Mouse (Mus musculus) embryonic facial prominence, embryonic 15.5 days (tissue): ENCODE data around the gene Ccnj. TPM values are rescaled to one million over a fixed set of nuclear protein-coding genes. Genes with fewer than 3 reads are reported as not detected.

Experiments
- ATAC-seq: fragments of 200-750 bp; cut with Nextera tagmentation; 2 replicates; pipeline ENCODE4 v1.8.0; 2017; ENCODE audit warnings: low read depth, moderate TSS enrichment; ENCODE audit not compliant: insufficient number of reproducible peaks, low FRiP score, low TSS enrichment
- H3K27ac ChIP-seq: fragments of 300-500 bp; sonication (generic); replicated peaks from 2 replicates; pipeline ENCODE4 v1.5.1; 2015; ENCODE audit warnings: mild to moderate bottlenecking, inconsistent platforms
- H3K27me3 ChIP-seq: fragments of 300-500 bp; sonication (generic); 2 replicates; pipeline ENCODE4 v1.6.1; 2015; ENCODE audit warnings: inconsistent platforms
- H3K36me3 ChIP-seq: fragments of 300-500 bp; sonication (generic); 2 replicates; pipeline ENCODE4 v1.6.1; 2015; ENCODE audit warnings: mild to moderate bottlenecking, inconsistent platforms
- H3K4me1 ChIP-seq: fragments of 300-500 bp; sonication (generic); 2 replicates; pipeline ENCODE4 v1.6.1; 2015; ENCODE audit warnings: inconsistent platforms
- H3K4me2 ChIP-seq: fragments of 300-500 bp; sonication (generic); replicated peaks from 2 replicates; pipeline ENCODE4 v1.6.1; 2015; ENCODE audit warnings: mild to moderate bottlenecking, inconsistent platforms
- H3K4me3 ChIP-seq: fragments of 300-500 bp; sonication (generic); replicated peaks from 2 replicates; pipeline ENCODE4 v1.5.1; 2015; ENCODE audit warnings: mild to moderate bottlenecking, inconsistent platforms
- H3K9ac ChIP-seq: fragments of 300-500 bp; sonication (generic); 2 replicates; pipeline ENCODE4 v1.6.1; 2015; ENCODE audit warnings: inconsistent platforms
- H3K9me3 ChIP-seq: fragments of 300-500 bp; sonication (generic); replicated peaks from 2 replicates; pipeline ENCODE4 v1.6.1; 2016; ENCODE audit warnings: inconsistent platforms
- WGBS: fragments of 180-500 bp; shearing (Covaris S2); methylation state at CpG from one replicate; pipeline ENCODE4 v1.1.7; 2015; 5-methylcytosine and 5-hydroxymethylcytosine counted together
- polyA plus RNA-seq: library from polyadenylated mRNA; unstranded; fragments of >200 nt; fragmentation: Nextera tagmentation; extraction: Ambion mirVana; gene quantifications from 2 replicates; pipeline ENCODE4 v1.2.1, GENCODE M21; 2015

Gene Ccnj
- 11.1 TPM in 2 replicates for polyA plus RNA-seq

GRCm38 (mm10) chr19:40830703-40831415 is at the start of gene Ccnj:
Gene Ccnj, plus strand, starts transcription at chr19:40831279.
- WGBS, result under 1% methylated on average over 71 of the region's 71 CpGs
- H3K4me3 ChIP-seq, result peak within 1 kb of the TSS; percentile 90
- ATAC-seq, result peak; percentile 97
- peak within 1 kb of the TSS; percentile 75 for H3K4me2 ChIP-seq
- no peaks in the 10 kb centered on the region for H3K9me3 ChIP-seq
- peaks cover 19% of the 10 kb centered on the region for H3K4me1 ChIP-seq
- H3K27ac ChIP-seq, result peak within 1 kb of the TSS; percentile 89
- peak within 1 kb of the TSS; percentile 91 for H3K9ac ChIP-seq
- H3K36me3 ChIP-seq, result no peaks in the 10 kb centered on the region
- H3K27me3 ChIP-seq, result no peaks in the 10 kb centered on the region

- no peaks in the 10 kb centered on the region for H3K36me3 ChIP-seq
- ATAC-seq, result no peak
- no peak overlapping the region for H3K9ac ChIP-seq
- H3K27ac ChIP-seq, result no peak overlapping the region
- no peak overlapping the region for H3K4me3 ChIP-seq
- H3K4me2 ChIP-seq, result no peak overlapping the region
- H3K27me3 ChIP-seq, result no peaks in the 10 kb centered on the region
- no peaks in the 10 kb centered on the region for H3K4me1 ChIP-seq
- 64% methylated on average over 14 of the region's 15 CpGs for WGBS
- H3K9me3 ChIP-seq, result no peaks in the 10 kb centered on the region
Measured at GRCm38 (mm10) chr19:40788004-40788714, 42.9 kb upstream of the Ccnj start.

GRCm38 (mm10) chr19:40788715-40789084 is 42.4 kb upstream of the Ccnj start:
- Histone ChIP-seq H3K4me2 (no peak overlapping the region), H3K9me3 (no peaks in the 10 kb centered on the region), H3K4me1 (no peaks in the 10 kb centered on the region), H3K36me3 (no peaks in the 10 kb centered on the region), H3K9ac (no peak overlapping the region), H3K27ac (no peak overlapping the region), H3K4me3 (no peak overlapping the region), H3K27me3 (no peaks in the 10 kb centered on the region)
- ATAC-seq, result no peak
- 54% methylated on average over 2 of the region's 2 CpGs for WGBS

GRCm38 (mm10) chr19:40805176-40805737 is 25.8 kb upstream of the Ccnj start:
- Histone ChIP-seq H3K27me3 (no peaks in the 10 kb centered on the region), H3K36me3 (no peaks in the 10 kb centered on the region), H3K4me1 (no peaks in the 10 kb centered on the region), H3K27ac (no peak overlapping the region), H3K9ac (no peak overlapping the region), H3K4me3 (no peak overlapping the region), H3K4me2 (no peak overlapping the region), H3K9me3 (no peaks in the 10 kb centered on the region)
- no peak for ATAC-seq
- 25% methylated on average over 7 of the region's 7 CpGs for WGBS

GRCm38 (mm10) chr19:40809858-40810257 is 21.2 kb upstream of the Ccnj start:
- H3K4me2 ChIP-seq, result no peak overlapping the region
- no peak overlapping the region for H3K27ac ChIP-seq
- no peak for ATAC-seq
- H3K4me3 ChIP-seq, result no peak overlapping the region
- no peaks in the 10 kb centered on the region for H3K4me1 ChIP-seq
- no peaks in the 10 kb centered on the region for H3K27me3 ChIP-seq
- WGBS, result 74% methylated on average over 7 of the region's 7 CpGs
- H3K9me3 ChIP-seq, result no peaks in the 10 kb centered on the region
- no peaks in the 10 kb centered on the region for H3K36me3 ChIP-seq
- no peak overlapping the region for H3K9ac ChIP-seq

DNA sequence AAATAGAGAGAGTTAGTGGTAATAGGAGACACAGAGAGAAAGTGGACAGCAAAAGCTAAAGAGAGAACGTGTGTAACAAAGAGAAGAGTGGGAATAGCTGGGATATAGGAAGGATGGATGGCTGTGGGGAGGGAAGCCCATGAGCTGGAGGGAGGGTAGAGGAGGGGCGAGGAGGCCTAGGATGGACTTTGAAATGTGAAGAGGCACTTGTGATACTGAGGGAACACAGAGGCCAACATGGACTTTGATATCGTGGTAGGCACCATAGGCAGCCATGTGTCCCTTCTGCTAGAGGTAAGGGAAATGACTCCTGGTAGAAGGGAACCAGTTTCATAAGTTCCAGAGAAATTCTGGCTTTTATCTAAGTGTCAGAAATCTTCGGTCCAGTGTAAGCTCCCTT is 19.2 kb upstream of the Ccnj start:
- no peak overlapping the region for H3K9ac ChIP-seq
- no peaks in the 10 kb centered on the region for H3K27me3 ChIP-seq
- H3K4me1 ChIP-seq, result no peaks in the 10 kb centered on the region
- H3K27ac ChIP-seq, result no peak overlapping the region
- no peak overlapping the region for H3K4me3 ChIP-seq
- WGBS, result 75% methylated on average over 4 of the region's 4 CpGs
- ATAC-seq, result no peak
- H3K4me2 ChIP-seq, result no peak overlapping the region
- H3K36me3 ChIP-seq, result no peaks in the 10 kb centered on the region
- no peaks in the 10 kb centered on the region for H3K9me3 ChIP-seq

- no peak overlapping the region for H3K9ac ChIP-seq
- no peak for ATAC-seq
- WGBS, result 90% methylated on average over 3 of the region's 3 CpGs
Measured at GRCm38 (mm10) chr19:40812778-40813177, 18.3 kb upstream of the Ccnj start.

DNA sequence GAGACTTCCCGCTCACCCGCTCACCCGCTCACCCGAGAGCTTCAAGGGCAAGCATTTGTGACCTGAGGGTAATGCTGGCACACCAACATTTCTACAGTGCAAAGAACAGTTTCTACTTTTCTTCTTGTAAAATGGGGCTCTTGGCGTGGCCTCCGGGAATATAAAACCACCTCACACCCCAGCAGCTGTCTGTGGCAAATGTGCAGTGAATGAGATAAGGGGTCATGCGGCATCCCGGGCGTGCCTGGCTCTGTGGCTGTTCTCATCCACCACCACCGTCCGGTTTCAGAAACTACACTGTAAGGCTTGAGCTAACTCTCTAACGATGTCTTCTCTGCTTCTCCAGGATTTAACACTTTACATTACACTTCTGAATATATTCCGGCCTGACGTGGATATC is 17.7 kb upstream of the Ccnj start:
- no peak overlapping the region for H3K9ac ChIP-seq
- H3K9me3 ChIP-seq, result no peaks in the 10 kb centered on the region
- no peaks in the 10 kb centered on the region for H3K36me3 ChIP-seq
- no peaks in the 10 kb centered on the region for H3K27me3 ChIP-seq
- H3K4me2 ChIP-seq, result no peak overlapping the region
- ATAC-seq, result no peak
- H3K4me3 ChIP-seq, result no peak overlapping the region
- H3K4me1 ChIP-seq, result no peaks in the 10 kb centered on the region
- no peak overlapping the region for H3K27ac ChIP-seq
- 77% methylated on average over 14 of the region's 14 CpGs for WGBS

More at GRCm38 (mm10) chr19:40812778-40813177, 18.3 kb upstream of the Ccnj start:
- H3K36me3 ChIP-seq, result no peaks in the 10 kb centered on the region
- no peaks in the 10 kb centered on the region for H3K4me1 ChIP-seq
- no peak overlapping the region for H3K27ac ChIP-seq
- no peak overlapping the region for H3K4me2 ChIP-seq
- no peak overlapping the region for H3K4me3 ChIP-seq
- H3K27me3 ChIP-seq, result no peaks in the 10 kb centered on the region
- H3K9me3 ChIP-seq, result no peaks in the 10 kb centered on the region

DNA sequence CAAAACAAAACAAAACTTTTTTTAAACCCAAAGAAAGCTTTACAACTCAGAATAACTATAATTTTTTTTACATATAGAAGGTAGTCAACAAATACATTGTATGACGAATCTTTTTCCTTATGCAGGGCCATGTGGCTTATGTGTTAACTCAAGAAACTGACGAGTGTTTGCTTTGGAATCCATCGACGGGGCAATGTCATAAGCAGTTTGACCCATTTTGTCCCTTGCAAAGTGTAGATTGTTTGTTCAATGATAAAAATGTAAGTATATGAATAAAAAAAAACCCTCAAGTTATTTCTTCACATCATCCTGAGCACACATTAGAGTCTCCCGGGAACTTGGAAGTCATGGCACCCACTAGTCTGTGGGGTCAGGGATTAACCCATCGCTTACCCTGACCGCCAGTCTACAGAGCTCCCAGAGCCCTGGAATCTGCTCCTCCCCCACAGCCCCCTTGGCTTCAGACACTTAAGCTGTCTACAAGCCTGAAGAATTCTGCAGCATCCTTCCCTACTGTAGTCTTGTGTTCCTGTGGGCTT is 15.4 kb upstream of the Ccnj start:
- no peaks in the 10 kb centered on the region for H3K4me1 ChIP-seq
- H3K4me3 ChIP-seq, result no peak overlapping the region
- H3K27me3 ChIP-seq, result no peaks in the 10 kb centered on the region
- H3K27ac ChIP-seq, result no peak overlapping the region
- no peak overlapping the region for H3K9ac ChIP-seq
- H3K36me3 ChIP-seq, result no peaks in the 10 kb centered on the region
- no peaks in the 10 kb centered on the region for H3K9me3 ChIP-seq
- 77% methylated on average over 7 of the region's 7 CpGs for WGBS
- no peak overlapping the region for H3K4me2 ChIP-seq
- ATAC-seq, result no peak

GRCm38 (mm10) chr19:40817901-40818532 is 13.1 kb upstream of the Ccnj start:
- no peak overlapping the region for H3K27ac ChIP-seq
- H3K4me3 ChIP-seq, result no peak overlapping the region
- WGBS, result 85% methylated on average over 6 of the region's 6 CpGs
- H3K9me3 ChIP-seq, result no peaks in the 10 kb centered on the region
- no peak overlapping the region for H3K4me2 ChIP-seq
- ATAC-seq, result no peak
- no peaks in the 10 kb centered on the region for H3K27me3 ChIP-seq
- no peak overlapping the region for H3K9ac ChIP-seq
- no peaks in the 10 kb centered on the region for H3K36me3 ChIP-seq
- H3K4me1 ChIP-seq, result no peaks in the 10 kb centered on the region

DNA sequence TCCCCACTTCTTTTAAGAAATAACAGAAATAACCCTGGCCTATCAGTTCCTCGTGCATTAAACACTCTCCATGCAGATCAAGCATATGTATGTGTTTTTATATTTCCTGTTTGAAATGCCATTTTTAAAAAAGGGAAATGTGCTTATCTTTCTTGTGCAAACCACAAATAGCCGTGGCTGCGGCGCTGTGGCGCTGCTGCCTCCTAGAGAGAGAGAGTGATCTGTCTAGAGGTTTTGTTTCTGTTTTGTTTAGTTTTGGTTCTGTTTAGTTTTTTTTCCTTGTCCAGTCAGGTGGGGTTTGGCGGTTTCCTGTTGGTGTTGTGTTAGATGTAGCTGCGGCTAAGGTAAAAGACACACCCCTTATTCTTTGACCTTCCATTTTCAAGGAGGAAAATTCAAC is 12.3 kb upstream of the Ccnj start:
- Histone ChIP-seq H3K27ac (no peak overlapping the region), H3K4me2 (no peak overlapping the region), H3K4me1 (no peaks in the 10 kb centered on the region), H3K36me3 (no peaks in the 10 kb centered on the region), H3K9ac (no peak overlapping the region), H3K9me3 (no peaks in the 10 kb centered on the region), H3K27me3 (no peaks in the 10 kb centered on the region), H3K4me3 (no peak overlapping the region)
- no peak for ATAC-seq
- WGBS, result 52% methylated on average over 7 of the region's 7 CpGs
